10 mouse cellular contexts compared by ENCODE assay signal in genomic region chr9:110729841-110730240, GRCm38 (mm10). TPM values are rescaled to one million over a fixed set of nuclear protein-coding genes. Genes with fewer than 3 reads are reported as not detected.
A peak's percentile ranks its signal among the peaks of the same experiment; 100 is the strongest.
DNase-seq lines count a peak whose midpoint lies in the region; TF ChIP-seq lines count a peak whose summit lies in the region.
"Had no signal": no experiment of that assay in that cellular context is flagged by ENCODE, and none has a peak within 500 bp of the region (broad histone marks: within the 10 kb centered on the region; RNA-seq: fewer than 3 reads in every experiment).

No protein-coding gene starts in this region.

- no peaks in the 10 kb centered on the region for H3K27me3 ChIP-seq in MEL (ENCODE audit: control insufficient read depth in 1 of 2, insufficient read depth in 2 of 2, low read length in 2 of 2)
- H3K27me3 ChIP-seq in limb, embryonic 10.5 days (ENCODE audit: low read depth, poor library complexity, severe bottlenecking) = peaks cover 92% of the 10 kb centered on the region

- DNase-seq in cerebellum, postnatal 25 days = peak; percentile 60 to 78
- DNase-seq in cerebellum, adult 8-10 months = no peak
- DNase-seq in layer of hippocampus, adult 2 months (ENCODE audit: low spot score in 2 of 2) = peak in 1 of 2 experiments; percentile 48
- no peak for DNase-seq in layer of hippocampus, adult 9-11 months
- DNase-seq in MEL (ENCODE audit: low read depth, low spot score) = peak; percentile 43
- peak; percentile 75 for DNase-seq in limb, embryonic 10.5 days (ENCODE audit: low spot score)
- peak; percentile 81 for DNase-seq in testis, postnatal 10 days (ENCODE audit: low spot score)
- DNase-seq in c-Kit-positive CD71-positive TER-119-positive erythroid progenitor cells, embryonic 14.5 days (ENCODE audit: low spot score) = no peak

- TF ChIP-seq POLR2A in MEL (IDR thresholded peaks at IDR 0.05; ENCODE audit: control insufficient read depth in 1 of 2, insufficient read depth in 1 of 2, low read depth in 1 of 2, low read length in 2 of 2, poor library complexity in 1 of 2) = no peak

- peak; percentile 81 for TF ChIP-seq CTCF in layer of hippocampus, adult 2 months (conservative IDR thresholded peaks at IDR 0.05)
- TF ChIP-seq CTCF in MEL (IDR thresholded peaks at IDR 0.05 in 2 of 3, conservative IDR thresholded peaks at IDR 0.05 in 1 of 3; ENCODE audit: control insufficient read depth in 1 of 3, insufficient read depth in 1 of 3, low read depth in 2 of 3, low read length in 3 of 3, poor library complexity in 1 of 3, severe bottlenecking in 1 of 3) = peak; percentile 57 to 84 (median 72)

- H3K4me1 ChIP-seq in MEL (ENCODE audit: control insufficient read depth in 1 of 2, insufficient read depth in 2 of 2, low read length in 2 of 2) = 0 out of 4 replicates have a peak, but pooled peaks cover 0 to 4% of the 10 kb centered on the region in 2 experiments
- peaks cover 70% of the 10 kb centered on the region for H3K4me1 ChIP-seq in limb, embryonic 10.5 days

- H3K9ac ChIP-seq in MEL (ENCODE audit: control insufficient read depth, low read depth, low read length, poor library complexity, severe bottlenecking) = no peak overlapping the region
- H3K9ac ChIP-seq: heart, embryonic 13.5 days; midbrain, embryonic 12.5 days had no signal

- TF ChIP-seq EP300 in MEL (IDR thresholded peaks at IDR 0.05; ENCODE audit: low read depth in 1 of 2, low read length in 2 of 2) = no peak

- no peak overlapping the region for H3K4me3 ChIP-seq in layer of hippocampus, adult 2 months
- H3K4me3 ChIP-seq in MEL (ENCODE audit: control insufficient read depth in 1 of 2, insufficient read depth in 1 of 2, low read depth in 2 of 2, low read length in 2 of 2) = no peak overlapping the region
- H3K4me3 ChIP-seq in limb, embryonic 10.5 days = no peak overlapping the region
- H3K4me3 ChIP-seq: heart, embryonic 13.5 days; midbrain, embryonic 12.5 days had no signal

- peak; percentile 39 for TF ChIP-seq RAD21 in MEL (IDR thresholded peaks at IDR 0.05; ENCODE audit: low read depth, low read length)

- 15% methylated on average over 8 of the region's 8 CpGs for WGBS in limb, embryonic 10.5 days

- H3K79me2 ChIP-seq in MEL (ENCODE audit: control insufficient read depth, insufficient read depth, low read length, poor library complexity) = no peaks in the 10 kb centered on the region

- H3K27ac ChIP-seq in layer of hippocampus, adult 2 months = no peak overlapping the region
- H3K27ac ChIP-seq in MEL (ENCODE audit: control insufficient read depth, low read depth, low read length) = no peak overlapping the region
- no peak overlapping the region for H3K27ac ChIP-seq in limb, embryonic 10.5 days
- H3K27ac ChIP-seq: heart, embryonic 13.5 days; midbrain, embryonic 12.5 days had no signal

- H3K9me3 ChIP-seq in MEL (replicated peaks; ENCODE audit: insufficient read depth, low read length) = no peaks in the 10 kb centered on the region
- no peaks in the 10 kb centered on the region for H3K9me3 ChIP-seq in limb, embryonic 10.5 days (replicated peaks)
- H3K9me3 ChIP-seq: heart, embryonic 13.5 days; midbrain, embryonic 12.5 days had no signal

- H3K36me3 ChIP-seq in MEL (ENCODE audit: control insufficient read depth in 1 of 2, insufficient read depth in 2 of 2, low read length in 2 of 2) = no peaks in the 10 kb centered on the region
- peaks cover 52% of the 10 kb centered on the region for H3K36me3 ChIP-seq in limb, embryonic 10.5 days
- H3K36me3 ChIP-seq: midbrain, embryonic 12.5 days had no signal

TF ChIP-seq in MEL, 35 proteins besides CTCF, POLR2A, EP300 and RAD21:
- no peak for TF ChIP-seq MXI1 (IDR thresholded peaks at IDR 0.05; ENCODE audit: low read depth, low read length)
- peak; percentile 81 for TF ChIP-seq SMC3 (IDR thresholded peaks at IDR 0.05; ENCODE audit: low read depth, low read length)
- TF ChIP-seq ZC3H11A (IDR thresholded peaks at IDR 0.05; ENCODE audit: low read depth, low read length) = peak; percentile 27; the same call in 1 of the 2 replicates

RNA-seq across cellular contexts. Expression of gene Myl3, which starts 11.8 kb away (rescaled TPM):
- total RNA-seq in layer of hippocampus, adult 2 months (2021) = not detected
- total RNA-seq in MEL (2012; rRNA removed) = not detected in 2 replicates
- polyA plus RNA-seq in MEL (2012; ENCODE audit: insufficient read depth in 1 of 2, insufficient read length in 2 of 2, low read depth in 1 of 2, low replicate concordance in 2 of 2, missing spikeins in 1 of 2) = not detected
- polyA plus RNA-seq in limb, embryonic 10.5 days (2016; fragmentation: Nextera tagmentation; extraction: Ambion mirVana) = 1.7 and 3.5 TPM in 2 replicates

RNA-seq across cellular contexts. Expression of gene Pth1r, which starts 17.1 kb away (rescaled TPM):
- total RNA-seq in layer of hippocampus, adult 2 months (2021) = 1 to 10 TPM; 4.4 to 5.0 TPM
- total RNA-seq in MEL (2012; rRNA removed) = 0.15 and 0.33 TPM in 2 replicates
- polyA plus RNA-seq in MEL (2012; ENCODE audit: insufficient read depth in 1 of 2, insufficient read length in 2 of 2, low read depth in 1 of 2, low replicate concordance in 2 of 2, missing spikeins in 1 of 2) = under 1 TPM in 1 of 2 experiments, not detected in 1; 0.77 TPM
- polyA plus RNA-seq in limb, embryonic 10.5 days (2016; fragmentation: Nextera tagmentation; extraction: Ambion mirVana) = 36.3 and 49.2 TPM in 2 replicates

Comparison
In these comparisons a context has a peak if more than half of its experiments do, and no peak if none do; other contexts are left out.
1. DNase-seq: peak in cerebellum, postnatal 25 days (2 of 2), MEL (single experiment), limb, embryonic 10.5 days (single experiment) and testis, postnatal 10 days (single experiment); none in cerebellum, adult 8-10 months (single experiment), layer of hippocampus, adult 9-11 months (single experiment) and c-Kit-positive CD71-positive TER-119-positive erythroid progenitor cells, embryonic 14.5 days (single experiment).